Mouse (Mus musculus): ENCODE results near the gene Wnt5b. TPM values are rescaled to one million over a fixed set of nuclear protein-coding genes. Genes with fewer than 3 reads are reported as not detected.
"Not testable (repeated sequence)": the region's sequence is repeated elsewhere in the genome, so short reads cannot be mapped to it uniquely, and the experiment has no call there.

Wnt5b gene
- polyA plus RNA-seq, 1 experiment = 1.8 TPM

- H3K4me3 ChIP-seq (ENCODE audit: low read depth, low read length) = no peak overlapping the region
- TF ChIP-seq CTCF (IDR thresholded peaks at IDR 0.05; ENCODE audit: extremely low read depth, insufficient read length, insufficient replicate concordance, low read depth, low read length) = no peak
- TF ChIP-seq POLR2A (IDR thresholded peaks at IDR 0.05; ENCODE audit: low read depth, low read length) = no peak
- WGBS = 48% methylated on average over 7 of the region's 7 CpGs
- no peaks in the 10 kb centered on the region for H3K27me3 ChIP-seq (ENCODE audit: control insufficient read depth, insufficient read depth, low read length)
- peak overlapping the region; percentile 68; the same call in 1 of the 2 replicates for H3K27ac ChIP-seq (ENCODE audit: insufficient read depth, low read depth, low read length)
- H3K36me3 ChIP-seq (ENCODE audit: control insufficient read depth, insufficient read depth, low read length) = peaks cover 4% of the 10 kb centered on the region
- H3K4me1 ChIP-seq (ENCODE audit: control insufficient read depth, insufficient read depth, insufficient read length, low read length) = peaks cover 25% of the 10 kb centered on the region; the same call in 1 of the 2 replicates
Measured at GRCm38 (mm10) chr6:119487085-119487458, 57.1 kb downstream of the Wnt5b start.

DNA sequence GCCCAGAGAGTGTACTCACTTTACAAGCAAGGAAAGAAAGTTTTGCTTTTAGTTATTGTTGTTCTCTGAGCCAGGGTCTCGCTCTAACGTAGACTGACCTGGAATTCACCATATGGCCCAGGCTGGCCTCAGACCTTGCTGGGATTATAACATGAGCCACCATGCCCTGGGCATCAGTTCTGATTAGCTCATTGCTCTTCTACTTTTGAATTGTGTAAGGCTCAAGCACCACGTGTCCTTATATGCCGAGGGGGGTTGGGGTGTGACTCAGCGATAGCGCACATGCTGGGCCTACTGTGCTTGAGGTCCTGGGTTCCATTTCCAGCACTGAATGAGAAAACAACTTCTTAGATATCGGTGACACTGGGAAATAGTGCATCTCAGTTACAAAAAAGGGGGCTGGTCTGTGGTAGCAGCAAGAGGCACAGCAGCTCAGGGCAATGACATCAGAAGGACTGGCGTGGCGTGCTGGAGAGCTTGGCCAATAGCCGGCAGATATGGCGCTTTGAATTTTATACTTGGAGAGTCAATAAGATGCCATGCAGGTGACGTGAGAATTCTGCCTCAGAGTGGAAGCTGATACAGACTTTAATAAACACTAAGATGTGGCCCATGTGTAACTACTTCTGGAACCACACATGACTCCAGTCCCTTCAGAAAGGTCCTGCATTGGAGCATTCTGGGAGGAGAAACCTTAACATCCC is 57.6 kb downstream of the Wnt5b start:
- Histone ChIP-seq H3K4me1 (ENCODE audit: control insufficient read depth, insufficient read depth, insufficient read length, low read length) (peaks cover 25% of the 10 kb centered on the region; the same call in 1 of the 2 replicates), H3K36me3 (ENCODE audit: control insufficient read depth, insufficient read depth, low read length) (peaks cover 4% of the 10 kb centered on the region), H3K4me3 (ENCODE audit: low read depth, low read length) (no peak overlapping the region), H3K27ac (ENCODE audit: insufficient read depth, low read depth, low read length) (peak overlapping the region; percentile 71), H3K27me3 (ENCODE audit: control insufficient read depth, insufficient read depth, low read length) (no peaks in the 10 kb centered on the region)
- 52% methylated on average over 12 of the region's 12 CpGs for WGBS
- no peak for TF ChIP-seq POLR2A (IDR thresholded peaks at IDR 0.05; ENCODE audit: low read depth, low read length)
- TF ChIP-seq CTCF (IDR thresholded peaks at IDR 0.05; ENCODE audit: extremely low read depth, insufficient read length, insufficient replicate concordance, low read depth, low read length) = no peak

DNA sequence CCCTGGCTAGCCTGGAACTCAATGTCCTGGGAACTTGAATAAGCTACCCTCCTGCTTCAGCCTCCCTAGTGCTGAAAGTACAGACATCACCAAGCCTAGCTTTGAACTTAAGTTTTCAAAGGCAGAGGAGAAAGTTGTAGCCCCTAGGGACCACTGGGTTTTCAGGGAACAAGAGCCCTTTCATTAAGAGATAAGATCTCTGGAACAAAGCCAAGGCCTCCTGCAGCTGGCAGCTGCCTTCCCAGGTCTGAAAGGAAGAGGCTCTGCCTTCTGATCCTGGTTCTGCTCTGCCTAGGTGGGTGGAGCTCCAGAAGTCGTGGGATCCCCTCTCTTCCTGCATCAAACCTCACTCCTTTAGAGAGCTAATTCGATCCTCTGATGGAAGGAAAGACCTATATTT is 58.7 kb downstream of the Wnt5b start:
- H3K36me3 ChIP-seq (ENCODE audit: control insufficient read depth, insufficient read depth, low read length) = peaks cover 4% of the 10 kb centered on the region
- no peaks in the 10 kb centered on the region for H3K27me3 ChIP-seq (ENCODE audit: control insufficient read depth, insufficient read depth, low read length)
- 5% methylated on average over 2 of the region's 2 CpGs for WGBS
- no peak overlapping the region for H3K4me3 ChIP-seq (ENCODE audit: low read depth, low read length)
- no peak overlapping the region for H3K27ac ChIP-seq (ENCODE audit: insufficient read depth, low read depth, low read length)
- H3K4me1 ChIP-seq (ENCODE audit: control insufficient read depth, insufficient read depth, insufficient read length, low read length) = peaks cover 25% of the 10 kb centered on the region
- no peak for TF ChIP-seq CTCF (IDR thresholded peaks at IDR 0.05; ENCODE audit: extremely low read depth, insufficient read length, insufficient replicate concordance, low read depth, low read length)
- no peak for TF ChIP-seq POLR2A (IDR thresholded peaks at IDR 0.05; ENCODE audit: low read depth, low read length)

DNA sequence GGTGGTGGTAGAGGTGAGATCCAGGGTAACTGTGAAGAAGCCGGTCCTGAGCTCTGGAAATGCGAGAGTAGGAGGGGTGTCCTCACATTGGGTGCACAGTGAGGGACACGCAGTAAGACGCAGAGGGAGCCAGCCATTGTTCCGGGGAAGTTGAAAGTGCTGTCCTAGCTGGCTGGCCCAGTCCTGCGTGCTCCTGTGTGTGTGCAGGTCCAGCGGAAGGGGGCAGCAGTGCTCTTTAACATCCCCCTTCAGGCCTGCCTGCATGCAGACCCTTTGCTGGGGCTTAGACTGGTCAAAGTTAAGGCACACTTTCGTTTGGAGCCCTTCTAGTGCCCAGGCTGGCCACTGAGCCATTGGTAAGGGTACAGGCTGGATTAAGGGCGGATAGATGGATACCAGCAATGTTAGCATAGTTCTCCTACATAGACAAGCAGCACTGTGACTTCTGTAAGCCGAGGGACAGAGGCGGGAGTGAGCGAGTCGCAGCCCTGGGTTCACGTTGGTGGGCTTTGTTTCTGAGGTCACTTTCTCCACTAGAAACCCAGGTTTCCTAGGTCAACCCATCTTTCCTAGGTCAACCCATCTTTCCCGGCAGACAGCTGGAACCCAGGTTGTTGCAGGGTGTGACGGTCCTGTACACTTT is 61.1 kb downstream of the Wnt5b start:
- H3K4me3 ChIP-seq (ENCODE audit: low read depth, low read length) = peak overlapping the region; percentile 52
- 49% methylated on average over 16 of the region's 16 CpGs for WGBS
- no peaks in the 10 kb centered on the region for H3K27me3 ChIP-seq (ENCODE audit: control insufficient read depth, insufficient read depth, low read length)
- peaks cover 24% of the 10 kb centered on the region for H3K4me1 ChIP-seq (ENCODE audit: control insufficient read depth, insufficient read depth, insufficient read length, low read length)
- TF ChIP-seq POLR2A (IDR thresholded peaks at IDR 0.05; ENCODE audit: low read depth, low read length) (no peak), CTCF (IDR thresholded peaks at IDR 0.05; ENCODE audit: extremely low read depth, insufficient read length, insufficient replicate concordance, low read depth, low read length) (peak; percentile 56; the same call in 1 of the 2 replicates)
- H3K27ac ChIP-seq (ENCODE audit: insufficient read depth, low read depth, low read length) = no peak overlapping the region
- peaks cover 4% of the 10 kb centered on the region for H3K36me3 ChIP-seq (ENCODE audit: control insufficient read depth, insufficient read depth, low read length)

- not testable (repeated sequence) for H3K27ac ChIP-seq (ENCODE audit: insufficient read depth, low read depth, low read length); H3K36me3 ChIP-seq (ENCODE audit: control insufficient read depth, insufficient read depth, low read length); H3K27me3 ChIP-seq (ENCODE audit: control insufficient read depth, insufficient read depth, low read length)
- 3% methylated on average over 10 of the region's 10 CpGs for WGBS
- peak overlapping the region; percentile 57 for H3K4me3 ChIP-seq (ENCODE audit: low read depth, low read length)
- peaks cover 24% of the 10 kb centered on the region for H3K4me1 ChIP-seq (ENCODE audit: control insufficient read depth, insufficient read depth, insufficient read length, low read length)
Measured at GRCm38 (mm10) chr6:119481741-119482390, 62.3 kb downstream of the Wnt5b start.

DNA sequence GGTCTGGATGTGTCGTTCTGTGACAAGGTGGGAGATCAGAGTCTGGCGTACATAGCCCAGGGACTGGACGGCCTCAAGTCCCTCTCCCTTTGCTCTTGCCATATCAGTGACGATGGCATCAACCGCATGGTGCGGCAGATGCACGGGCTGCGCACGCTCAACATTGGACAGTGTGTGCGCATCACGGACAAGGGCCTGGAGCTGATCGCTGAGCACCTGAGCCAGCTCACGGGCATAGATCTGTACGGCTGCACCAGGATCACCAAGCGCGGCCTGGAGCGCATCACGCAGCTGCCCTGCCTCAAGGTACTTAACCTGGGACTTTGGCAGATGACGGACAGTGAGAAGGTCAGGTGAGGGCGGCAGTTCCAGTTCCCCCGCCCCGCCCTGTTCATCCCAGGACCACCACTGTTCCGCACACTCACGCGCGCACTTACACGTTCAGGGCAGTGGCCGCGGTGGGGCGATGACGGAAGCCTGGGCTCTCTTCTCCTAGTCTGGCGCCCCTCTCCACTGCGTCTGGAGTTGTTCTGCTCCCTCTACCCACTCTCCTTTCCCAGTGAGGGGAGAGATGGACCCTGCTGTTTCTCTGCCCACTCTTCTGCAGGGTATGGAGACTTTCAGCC is 63.3 kb downstream of the Wnt5b start:
- Histone ChIP-seq H3K27ac (ENCODE audit: insufficient read depth, low read depth, low read length) (peak overlapping the region; percentile 79), H3K27me3 (ENCODE audit: control insufficient read depth, insufficient read depth, low read length) (no peaks in the 10 kb centered on the region), H3K4me1 (ENCODE audit: control insufficient read depth, insufficient read depth, insufficient read length, low read length) (peaks cover 15% of the 10 kb centered on the region), H3K36me3 (ENCODE audit: control insufficient read depth, insufficient read depth, low read length) (peaks cover 4% of the 10 kb centered on the region), H3K4me3 (ENCODE audit: low read depth, low read length) (peak overlapping the region; percentile 92)
- no peak for TF ChIP-seq CTCF (IDR thresholded peaks at IDR 0.05; ENCODE audit: extremely low read depth, insufficient read length, insufficient replicate concordance, low read depth, low read length)
- no peak for TF ChIP-seq POLR2A (IDR thresholded peaks at IDR 0.05; ENCODE audit: low read depth, low read length)
- 2% methylated on average over 33 of the region's 33 CpGs for WGBS

Data from small intestine, adult 2 months (tissue).